Mouse (Mus musculus) liver, embryonic 16.5 days (tissue): ENCODE measurements at regions not wholly inside any gene's neighbourhood (a gene's known extent, or its start where the extent isn't known, plus 50 kb on each side); places are given as distances from the start of the nearest gene placed in this dataset.

Experiments
- ATAC-seq: fragments of 200-750 bp; cut with Nextera tagmentation; 2 replicates; pipeline ENCODE4 v1.8.0; 2017; ENCODE audit warnings: low read depth, mild to moderate bottlenecking, moderate number of reproducible peaks, moderate library complexity
- H3K27ac ChIP-seq: fragments of 300-500 bp; sonication (generic); 2 replicates; pipeline ENCODE4 v1.5.1; 2014; ENCODE audit warnings: mild to moderate bottlenecking, low read length
- H3K27me3 ChIP-seq: fragments of 300-500 bp; sonication (generic); 2 replicates; pipeline ENCODE4 v1.6.1; 2014; ENCODE audit warnings: low read depth, low read length, mixed read lengths; ENCODE audit not compliant: control insufficient read depth, insufficient read depth
- H3K36me3 ChIP-seq: fragments of 300-500 bp; sonication (generic); 2 replicates; pipeline ENCODE4 v1.6.1; 2014; ENCODE audit warnings: mild to moderate bottlenecking; ENCODE audit not compliant: control insufficient read depth, insufficient read depth
- H3K4me1 ChIP-seq: fragments of 300-500 bp; sonication (generic); 2 replicates; pipeline ENCODE4 v1.6.1; 2014; ENCODE audit warnings: low read depth, low read length, mixed read lengths; ENCODE audit not compliant: control insufficient read depth
- H3K4me2 ChIP-seq: fragments of 300-500 bp; sonication (generic); 2 replicates; pipeline ENCODE4 v1.6.1; 2014; ENCODE audit warnings: low read depth, low read length, mixed read lengths
- H3K4me3 ChIP-seq: fragments of 300-500 bp; sonication (generic); 2 replicates; pipeline ENCODE4 v1.5.1; 2014; ENCODE audit warnings: low read depth, mild to moderate bottlenecking, low read length
- H3K9ac ChIP-seq: fragments of 300-500 bp; sonication (generic); 2 replicates; pipeline ENCODE4 v1.6.1; 2014; ENCODE audit warnings: low read depth, low read length
- H3K9me3 ChIP-seq: fragments of 300-500 bp; sonication (generic); replicated peaks from 2 replicates; pipeline ENCODE4 v1.6.1; 2016; ENCODE audit warnings: low read length; ENCODE audit not compliant: control insufficient read depth
- WGBS: fragments of 180-500 bp; shearing (Covaris S2); extraction: QIAGEN DNeasy Blood & Tissue Kit; methylation state at CpG from one replicate; pipeline ENCODE4 v1.1.7; 2014; ENCODE audit not compliant: insufficient replicate concordance; 5-methylcytosine and 5-hydroxymethylcytosine counted together

GRCm38 (mm10) chr10:17549711-17550637, 173.0 kb upstream of the Cited2 start:
- Histone ChIP-seq H3K27ac (no peak overlapping the region), H3K9ac (no peak overlapping the region), H3K27me3 (no peaks in the 10 kb centered on the region), H3K9me3 (no peaks in the 10 kb centered on the region), H3K4me1 (no peaks in the 10 kb centered on the region; the same call in 1 of the 2 replicates), H3K36me3 (no peaks in the 10 kb centered on the region), H3K4me2 (no peak overlapping the region), H3K4me3 (no peak overlapping the region)
- 0 out of 2 replicates have a peak, but pooled peaks have one; percentile 35 for ATAC-seq
- WGBS = 57% methylated on average over 6 of the region's 6 CpGs

- no peaks in the 10 kb centered on the region for H3K9me3 ChIP-seq
- no peak for ATAC-seq
- no peaks in the 10 kb centered on the region for H3K27me3 ChIP-seq
- H3K36me3 ChIP-seq = no peaks in the 10 kb centered on the region
- WGBS = 66% methylated on average over 6 of the region's 6 CpGs
- H3K4me1 ChIP-seq = no peaks in the 10 kb centered on the region; the same call in 1 of the 2 replicates
- H3K27ac ChIP-seq = no peak overlapping the region
- H3K9ac ChIP-seq = no peak overlapping the region
- no peak overlapping the region for H3K4me3 ChIP-seq
- H3K4me2 ChIP-seq = no peak overlapping the region
Measured at GRCm38 (mm10) chr10:17550638-17551013, 172.4 kb upstream of the Cited2 start.

DNA sequence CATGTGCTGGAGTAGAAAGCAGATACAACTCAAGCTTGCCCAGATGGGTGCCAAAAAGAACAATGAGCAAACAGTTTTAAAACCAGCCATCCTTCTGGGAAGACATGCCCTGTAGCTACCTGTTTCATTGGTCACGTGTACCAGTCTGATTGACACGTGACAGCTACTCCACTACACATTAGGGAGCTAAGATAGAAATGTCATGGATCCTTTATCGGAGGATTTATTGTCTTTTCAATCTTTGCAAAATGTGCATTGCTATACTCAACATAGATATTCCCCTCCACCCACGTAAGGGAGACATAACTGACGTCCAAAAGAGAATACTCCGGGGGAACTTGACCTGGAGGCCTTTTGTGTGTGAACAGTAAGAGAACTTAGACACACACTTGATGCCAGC, 171.1 kb upstream of the Cited2 start:
- H3K4me2 ChIP-seq = no peak overlapping the region
- WGBS = 66% methylated on average over 6 of the region's 6 CpGs
- no peak for ATAC-seq
- no peaks in the 10 kb centered on the region for H3K9me3 ChIP-seq
- no peak overlapping the region for H3K27ac ChIP-seq
- no peaks in the 10 kb centered on the region for H3K27me3 ChIP-seq
- no peaks in the 10 kb centered on the region for H3K36me3 ChIP-seq
- H3K4me3 ChIP-seq = no peak overlapping the region
- no peak overlapping the region for H3K9ac ChIP-seq
- H3K4me1 ChIP-seq = no peaks in the 10 kb centered on the region; the same call in 1 of the 2 replicates

DNA sequence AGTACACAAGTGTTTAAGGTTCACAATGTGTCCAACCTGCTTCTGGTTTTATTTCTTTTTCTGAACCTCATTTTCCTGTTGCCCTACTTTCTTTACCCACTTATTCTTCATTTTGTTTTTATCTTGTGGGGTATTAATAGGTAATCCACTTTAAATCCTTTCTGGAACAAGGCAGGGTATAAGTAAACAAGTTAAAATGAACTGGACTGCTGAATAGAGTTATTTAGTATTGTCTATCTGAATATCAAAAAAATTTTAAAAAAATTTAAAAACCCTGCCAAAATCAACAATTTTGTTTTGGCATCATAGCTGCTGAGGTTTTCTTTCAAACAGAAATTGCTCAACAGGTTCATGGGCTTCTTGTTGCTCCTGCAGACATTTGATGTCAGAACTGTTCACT, 170.7 kb upstream of the Cited2 start:
- ATAC-seq = no peak
- Histone ChIP-seq H3K27me3 (no peaks in the 10 kb centered on the region), H3K27ac (no peak overlapping the region), H3K9me3 (no peaks in the 10 kb centered on the region), H3K4me1 (no peaks in the 10 kb centered on the region; the same call in 1 of the 2 replicates), H3K9ac (no peak overlapping the region), H3K4me3 (no peak overlapping the region), H3K4me2 (no peak overlapping the region), H3K36me3 (no peaks in the 10 kb centered on the region)

DNA sequence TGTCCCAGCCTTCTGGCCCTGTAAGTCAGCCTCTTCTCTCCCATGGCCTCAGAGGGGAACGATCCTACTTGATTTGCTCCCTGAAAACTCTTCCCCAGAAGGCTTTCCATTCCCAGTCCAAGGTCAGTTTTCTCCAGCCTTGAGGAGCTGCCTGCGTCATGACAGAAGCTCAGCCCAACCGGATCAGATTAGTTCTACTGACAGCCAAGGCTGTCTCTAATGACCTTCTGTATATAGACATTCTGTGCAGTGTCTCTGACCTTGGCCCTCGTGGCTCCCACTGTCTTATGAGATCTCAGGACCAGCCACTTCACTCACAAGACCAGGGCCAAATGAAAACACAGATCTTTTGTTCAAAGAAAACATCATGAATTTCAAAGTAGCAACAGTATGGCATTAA, 166.6 kb upstream of the Cited2 start:
- H3K9me3 ChIP-seq = no peaks in the 10 kb centered on the region
- H3K9ac ChIP-seq = no peak overlapping the region
- no peak for ATAC-seq

DNA sequence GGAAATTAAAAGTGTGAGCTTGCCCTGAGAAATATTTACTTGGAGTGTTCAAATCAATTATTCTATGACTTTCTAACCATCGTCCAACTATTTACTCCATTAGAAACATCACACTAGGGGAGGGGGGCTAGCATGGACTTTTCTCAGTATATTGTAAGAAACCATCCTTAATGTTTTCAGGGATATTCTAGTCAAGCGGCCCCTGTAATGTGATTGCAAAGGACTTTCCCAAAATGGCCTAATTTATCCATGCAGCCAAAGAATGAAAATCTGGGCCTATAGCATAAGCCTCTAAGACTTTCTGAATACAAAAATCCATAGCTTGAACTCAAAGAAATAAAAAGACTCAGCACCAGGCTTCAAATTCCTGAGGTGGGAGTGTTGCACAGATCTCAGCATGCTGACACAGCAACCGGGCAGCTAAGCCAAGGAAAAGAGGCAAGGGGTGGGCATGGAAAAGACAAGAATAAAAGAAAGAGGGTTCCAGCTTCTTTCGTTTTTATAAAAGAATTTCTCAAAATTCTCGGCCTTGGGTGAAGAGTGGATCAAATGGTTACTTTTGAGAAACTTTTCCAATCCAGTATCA, 163.6 kb upstream of the Cited2 start:
- no peak overlapping the region for H3K4me2 ChIP-seq
- H3K9me3 ChIP-seq = no peaks in the 10 kb centered on the region
- H3K36me3 ChIP-seq = no peaks in the 10 kb centered on the region
- no peaks in the 10 kb centered on the region for H3K27me3 ChIP-seq
- H3K27ac ChIP-seq = no peak overlapping the region
- no peak overlapping the region for H3K9ac ChIP-seq
- WGBS = 72% methylated on average over 5 of the region's 5 CpGs
- ATAC-seq = no peak
- H3K4me3 ChIP-seq = no peak overlapping the region
- H3K4me1 ChIP-seq = peaks cover 26% of the 10 kb centered on the region

More for the DNA sequence above, 166.6 kb upstream of the Cited2 start:
- WGBS = 56% methylated on average over 4 of the region's 4 CpGs
- Histone ChIP-seq H3K27me3 (no peaks in the 10 kb centered on the region), H3K4me2 (no peak overlapping the region), H3K4me1 (peaks cover under 1% of the 10 kb centered on the region; the same call in 1 of the 2 replicates), H3K27ac (no peak overlapping the region), H3K4me3 (no peak overlapping the region), H3K36me3 (no peaks in the 10 kb centered on the region)

GRCm38 (mm10) chr10:17559980-17560379, 163.0 kb upstream of the Cited2 start:
- Histone ChIP-seq H3K4me1 (peaks cover 26% of the 10 kb centered on the region), H3K27ac (no peak overlapping the region), H3K27me3 (no peaks in the 10 kb centered on the region), H3K9ac (no peak overlapping the region), H3K4me3 (no peak overlapping the region), H3K9me3 (no peaks in the 10 kb centered on the region), H3K36me3 (no peaks in the 10 kb centered on the region), H3K4me2 (no peak overlapping the region)
- 47% methylated on average over 3 of the region's 3 CpGs for WGBS
- ATAC-seq = no peak

- H3K9ac ChIP-seq = no peak overlapping the region
- ATAC-seq = no peak
- no peaks in the 10 kb centered on the region for H3K36me3 ChIP-seq
- H3K27ac ChIP-seq = no peak overlapping the region
- peaks cover 26% of the 10 kb centered on the region for H3K4me1 ChIP-seq
- 43% methylated on average over 7 of the region's 7 CpGs for WGBS
- no peaks in the 10 kb centered on the region for H3K27me3 ChIP-seq
- no peak overlapping the region for H3K4me3 ChIP-seq
- H3K4me2 ChIP-seq = no peak overlapping the region
- H3K9me3 ChIP-seq = no peaks in the 10 kb centered on the region
Measured at GRCm38 (mm10) chr10:17561466-17561865, 161.6 kb upstream of the Cited2 start.

- ATAC-seq = peak; percentile 51
- Histone ChIP-seq H3K27ac (no peak overlapping the region), H3K27me3 (no peaks in the 10 kb centered on the region), H3K4me1 (peaks cover 26% of the 10 kb centered on the region), H3K4me2 (peak overlapping the region; percentile 15; the same call in 1 of the 2 replicates), H3K36me3 (no peaks in the 10 kb centered on the region), H3K9ac (no peak overlapping the region), H3K4me3 (no peak overlapping the region), H3K9me3 (no peaks in the 10 kb centered on the region)
- WGBS = 24% methylated on average over 5 of the region's 5 CpGs
Measured at GRCm38 (mm10) chr10:17561977-17562376, 161.0 kb upstream of the Cited2 start.
